Mouse (Mus musculus): Measurements from ENCODE around the gene Ldha. TPM values are rescaled to one million over a fixed set of nuclear protein-coding genes. Genes with fewer than 3 reads are reported as not detected.

Gene Ldha
- polyA plus RNA-seq, 1 experiment from 2014 or later = 2,183 TPM

GRCm38 (mm10) chr7:46843576-46843975 is 2.3 kb downstream of the Ldha start:
- no peak for ATAC-seq (ENCODE audit: low read depth)
- Histone ChIP-seq H3K27me3 (ENCODE audit: control insufficient read depth, insufficient read depth, low read depth, low read length) (no peaks in the 10 kb centered on the region), H3K27ac (ENCODE audit: low read length) (no peak overlapping the region), H3K4me1 (ENCODE audit: control insufficient read depth, low read depth, low read length) (peaks cover 36% of the 10 kb centered on the region), H3K4me3 (ENCODE audit: low read depth, low read length) (no peak overlapping the region), H3K9ac (ENCODE audit: low read depth, low read length) (no peak overlapping the region), H3K36me3 (ENCODE audit: control insufficient read depth, insufficient read depth) (no peaks in the 10 kb centered on the region; the same call in 1 of the 2 replicates), H3K9me3 (replicated peaks; ENCODE audit: control insufficient read depth, low read length) (no peaks in the 10 kb centered on the region), H3K4me2 (ENCODE audit: low read depth, low read length) (no peak overlapping the region)
- WGBS (ENCODE audit: insufficient replicate concordance) = 82% methylated on average over 4 of the region's 4 CpGs

- H3K4me1 ChIP-seq (ENCODE audit: control insufficient read depth, low read depth, low read length) = peaks cover 18% of the 10 kb centered on the region
- peak overlapping the region; percentile 79 for H3K4me3 ChIP-seq (ENCODE audit: low read depth, low read length)
- H3K9ac ChIP-seq (ENCODE audit: low read depth, low read length) = peak overlapping the region; percentile 80
Observed at GRCm38 (mm10) chr7:46845211-46845977, 4.1 kb downstream of the Ldha start.

GRCm38 (mm10) chr7:46845978-46846485 is 4.8 kb downstream of the Ldha start:
- under 1% methylated on average over 36 of the region's 36 CpGs for WGBS (ENCODE audit: insufficient replicate concordance)
- Histone ChIP-seq H3K4me3 (ENCODE audit: low read depth, low read length) (peak overlapping the region; percentile 79), H3K9ac (ENCODE audit: low read depth, low read length) (peak overlapping the region; percentile 80), H3K36me3 (ENCODE audit: control insufficient read depth, insufficient read depth) (peaks cover 17% of the 10 kb centered on the region), H3K27me3 (ENCODE audit: control insufficient read depth, insufficient read depth, low read depth, low read length) (no peaks in the 10 kb centered on the region), H3K4me2 (ENCODE audit: low read depth, low read length) (peak overlapping the region; percentile 92), H3K9me3 (replicated peaks; ENCODE audit: control insufficient read depth, low read length) (no peaks in the 10 kb centered on the region), H3K27ac (ENCODE audit: low read length) (peak overlapping the region; percentile 92), H3K4me1 (ENCODE audit: control insufficient read depth, low read depth, low read length) (peaks cover 16% of the 10 kb centered on the region)
- peak; percentile 20; the same call in 1 of the 2 replicates for ATAC-seq (ENCODE audit: low read depth)

More at GRCm38 (mm10) chr7:46845211-46845977, 4.1 kb downstream of the Ldha start:
- Histone ChIP-seq H3K9me3 (replicated peaks; ENCODE audit: control insufficient read depth, low read length) (no peaks in the 10 kb centered on the region), H3K36me3 (ENCODE audit: control insufficient read depth, insufficient read depth) (peaks cover 15% of the 10 kb centered on the region; the same call in 1 of the 2 replicates), H3K27me3 (ENCODE audit: control insufficient read depth, insufficient read depth, low read depth, low read length) (no peaks in the 10 kb centered on the region), H3K27ac (ENCODE audit: low read length) (peak overlapping the region; percentile 92), H3K4me2 (ENCODE audit: low read depth, low read length) (peak overlapping the region; percentile 92)
- WGBS (ENCODE audit: insufficient replicate concordance) = under 1% methylated on average over 50 of the region's 51 CpGs
- peak; percentile 83 for ATAC-seq (ENCODE audit: low read depth)

GRCm38 (mm10) chr7:46846486-46847244 is 5.4 kb downstream of the Ldha start:
- Histone ChIP-seq H3K36me3 (ENCODE audit: control insufficient read depth, insufficient read depth) (peaks cover 24% of the 10 kb centered on the region), H3K4me2 (ENCODE audit: low read depth, low read length) (peak overlapping the region; percentile 92), H3K9me3 (replicated peaks; ENCODE audit: control insufficient read depth, low read length) (no peaks in the 10 kb centered on the region), H3K27ac (ENCODE audit: low read length) (peak overlapping the region; percentile 92), H3K4me1 (ENCODE audit: control insufficient read depth, low read depth, low read length) (peaks cover 16% of the 10 kb centered on the region), H3K9ac (ENCODE audit: low read depth, low read length) (peak overlapping the region; percentile 80), H3K27me3 (ENCODE audit: control insufficient read depth, insufficient read depth, low read depth, low read length) (no peaks in the 10 kb centered on the region), H3K4me3 (ENCODE audit: low read depth, low read length) (peak overlapping the region; percentile 79)
- under 1% methylated on average over 28 of the region's 28 CpGs for WGBS (ENCODE audit: insufficient replicate concordance)
- peak; percentile 24 for ATAC-seq (ENCODE audit: low read depth)

- H3K36me3 ChIP-seq (ENCODE audit: control insufficient read depth, insufficient read depth) = peaks cover 44% of the 10 kb centered on the region
- H3K4me1 ChIP-seq (ENCODE audit: control insufficient read depth, low read depth, low read length) = peaks cover 12% of the 10 kb centered on the region
- no peak overlapping the region for H3K9ac ChIP-seq (ENCODE audit: low read depth, low read length)
- ATAC-seq (ENCODE audit: low read depth) = no peak
- 71% methylated on average over 5 of the region's 5 CpGs for WGBS (ENCODE audit: insufficient replicate concordance)
- no peak overlapping the region for H3K27ac ChIP-seq (ENCODE audit: low read length)
- H3K4me2 ChIP-seq (ENCODE audit: low read depth, low read length) = no peak overlapping the region
- H3K4me3 ChIP-seq (ENCODE audit: low read depth, low read length) = no peak overlapping the region
- no peaks in the 10 kb centered on the region for H3K27me3 ChIP-seq (ENCODE audit: control insufficient read depth, insufficient read depth, low read depth, low read length)
- no peaks in the 10 kb centered on the region for H3K9me3 ChIP-seq (replicated peaks; ENCODE audit: control insufficient read depth, low read length)
Observed at GRCm38 (mm10) chr7:46849287-46849686, 8.0 kb downstream of the Ldha start.

GRCm38 (mm10) chr7:46851026-46851425 is 9.8 kb downstream of the Ldha start:
- H3K27ac ChIP-seq (ENCODE audit: low read length) = no peak overlapping the region
- H3K9me3 ChIP-seq (replicated peaks; ENCODE audit: control insufficient read depth, low read length) = no peaks in the 10 kb centered on the region
- no peak overlapping the region for H3K4me2 ChIP-seq (ENCODE audit: low read depth, low read length)
- H3K4me3 ChIP-seq (ENCODE audit: low read depth, low read length) = no peak overlapping the region
- 75% methylated on average over 7 of the region's 7 CpGs for WGBS (ENCODE audit: insufficient replicate concordance)
- H3K27me3 ChIP-seq (ENCODE audit: control insufficient read depth, insufficient read depth, low read depth, low read length) = no peaks in the 10 kb centered on the region
- H3K36me3 ChIP-seq (ENCODE audit: control insufficient read depth, insufficient read depth) = peaks cover 48% of the 10 kb centered on the region
- no peak for ATAC-seq (ENCODE audit: low read depth)
- H3K9ac ChIP-seq (ENCODE audit: low read depth, low read length) = no peak overlapping the region
- peaks cover 3% of the 10 kb centered on the region for H3K4me1 ChIP-seq (ENCODE audit: control insufficient read depth, low read depth, low read length)

GRCm38 (mm10) chr7:46852666-46853065 is 11.4 kb downstream of the Ldha start:
- H3K27ac ChIP-seq (ENCODE audit: low read length) = no peak overlapping the region
- no peak overlapping the region for H3K4me2 ChIP-seq (ENCODE audit: low read depth, low read length)
- no peak overlapping the region for H3K9ac ChIP-seq (ENCODE audit: low read depth, low read length)
- 82% methylated on average over 1 of the region's 1 CpGs for WGBS (ENCODE audit: insufficient replicate concordance)
- no peaks in the 10 kb centered on the region for H3K4me1 ChIP-seq (ENCODE audit: control insufficient read depth, low read depth, low read length)
- H3K9me3 ChIP-seq (replicated peaks; ENCODE audit: control insufficient read depth, low read length) = no peaks in the 10 kb centered on the region
- peaks cover 48% of the 10 kb centered on the region for H3K36me3 ChIP-seq (ENCODE audit: control insufficient read depth, insufficient read depth)
- no peak for ATAC-seq (ENCODE audit: low read depth)
- H3K4me3 ChIP-seq (ENCODE audit: low read depth, low read length) = no peak overlapping the region
- H3K27me3 ChIP-seq (ENCODE audit: control insufficient read depth, insufficient read depth, low read depth, low read length) = no peaks in the 10 kb centered on the region

GRCm38 (mm10) chr7:46853365-46853764 is 12.1 kb downstream of the Ldha start:
- no peak overlapping the region for H3K27ac ChIP-seq (ENCODE audit: low read length)
- ATAC-seq (ENCODE audit: low read depth) = no peak
- H3K9me3 ChIP-seq (replicated peaks; ENCODE audit: control insufficient read depth, low read length) = no peaks in the 10 kb centered on the region
- H3K4me3 ChIP-seq (ENCODE audit: low read depth, low read length) = no peak overlapping the region
- H3K4me1 ChIP-seq (ENCODE audit: control insufficient read depth, low read depth, low read length) = no peaks in the 10 kb centered on the region
- peaks cover 48% of the 10 kb centered on the region for H3K36me3 ChIP-seq (ENCODE audit: control insufficient read depth, insufficient read depth)
- no peak overlapping the region for H3K4me2 ChIP-seq (ENCODE audit: low read depth, low read length)
- 79% methylated on average over 9 of the region's 9 CpGs for WGBS (ENCODE audit: insufficient replicate concordance)
- H3K27me3 ChIP-seq (ENCODE audit: control insufficient read depth, insufficient read depth, low read depth, low read length) = no peaks in the 10 kb centered on the region
- H3K9ac ChIP-seq (ENCODE audit: low read depth, low read length) = no peak overlapping the region

Measured in liver, embryonic 16.5 days (tissue).